Mouse (Mus musculus) spleen, adult 2 months (tissue): Measurements from ENCODE around the gene Kcnk3.

Experiments
- CTCF ChIP-seq: fragments of 200-500 bp; IDR thresholded peaks from 2 replicates; pipeline ENCODE4 v1.5.1; 2011; ENCODE audit warnings: mild to moderate bottlenecking, inconsistent platforms; ENCODE audit not compliant: insufficient read depth, insufficient read length, insufficient replicate concordance; ENCODE audit errors: extremely low read depth
- POLR2A ChIP-seq: fragments of 200-500 bp; IDR thresholded peaks from 2 replicates; pipeline ENCODE4 v1.6.1; 2011; ENCODE audit warnings: low read depth, low read length, inconsistent platforms

- TF ChIP-seq CTCF (no peak), POLR2A (no peak)
Measured at GRCm38 (mm10) chr5:30591786-30592185, 3.8 kb downstream of the Kcnk3 start.
